Mouse (Mus musculus): ENCODE data around the gene Tipin. TPM values are rescaled to one million over a fixed set of nuclear protein-coding genes. Genes with fewer than 3 reads are reported as not detected.

Gene Tipin
- polyA plus RNA-seq, 1 experiment, result 80.0 TPM

- Histone ChIP-seq H3K79me3 (ENCODE audit: low read depth) (peaks cover 40% of the 10 kb centered on the region), H3K4me3 (ENCODE audit: insufficient read depth, poor library complexity, severe bottlenecking) (no peak overlapping the region), H3K36me3 (ENCODE audit: control insufficient read depth, insufficient read depth) (peaks cover 6% of the 10 kb centered on the region), H3ac (ENCODE audit: control insufficient read depth, insufficient read length, low read depth) (no peak overlapping the region), H3K27me3 (ENCODE audit: control insufficient read depth, insufficient read depth, insufficient read length) (no peaks in the 10 kb centered on the region), H3K79me2 (ENCODE audit: control insufficient read depth, insufficient read depth) (peaks cover 70% of the 10 kb centered on the region)
- no peak for TF ChIP-seq CTCF (IDR thresholded peaks at IDR 0.05; ENCODE audit: control insufficient read depth, insufficient read depth, insufficient read length)
- TF ChIP-seq MYOG (IDR thresholded peaks at IDR 0.05; ENCODE audit: control insufficient read depth, extremely low read depth, insufficient read length), result no peak
- TF ChIP-seq FOSL1 (IDR thresholded peaks at IDR 0.05; ENCODE audit: insufficient read depth, low read length, poor library complexity, severe bottlenecking), result no peak
- no peak for TF ChIP-seq MAX (IDR thresholded peaks at IDR 0.05)
- no peak for TF ChIP-seq MYOD1 (IDR thresholded peaks at IDR 0.05; ENCODE audit: control insufficient read depth, insufficient read length, low read depth)
- no peak for TF ChIP-seq USF1 (IDR thresholded peaks at IDR 0.05; ENCODE audit: low read depth)
- no peak for TF ChIP-seq CEBPB (IDR thresholded peaks at IDR 0.05; ENCODE audit: low read depth)
Measured at GRCm38 (mm10) chr9:64250111-64250730, 31.2 kb upstream of the Tipin start.

DNA sequence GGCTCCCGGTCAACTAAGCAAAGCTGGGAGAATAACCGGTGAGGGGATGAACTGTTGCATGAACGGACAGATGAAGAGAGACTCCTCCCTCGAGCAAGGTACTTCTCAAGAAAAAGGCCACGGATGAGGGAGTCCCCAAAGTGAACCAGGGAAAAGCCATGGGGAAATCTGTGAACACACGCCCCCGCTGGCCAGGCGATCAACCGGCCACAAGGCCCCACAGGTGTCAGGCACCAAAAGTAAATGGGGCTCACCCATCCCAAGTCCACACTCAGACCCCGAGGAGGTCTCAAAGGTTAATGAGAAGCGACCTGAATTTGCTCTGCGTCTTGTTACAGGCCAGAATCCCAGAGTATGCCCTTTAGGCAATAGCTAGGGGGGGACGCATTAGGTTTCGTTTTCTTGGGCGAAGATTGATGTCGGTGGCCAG is 28.8 kb upstream of the Tipin start:
- TF ChIP-seq CEBPB (IDR thresholded peaks at IDR 0.05; ENCODE audit: low read depth), result no peak
- H3K4me3 ChIP-seq (ENCODE audit: insufficient read depth, poor library complexity, severe bottlenecking), result peak overlapping the region; percentile 64
- peak overlapping the region; percentile 85 for H3ac ChIP-seq (ENCODE audit: control insufficient read depth, insufficient read length, low read depth)
- peaks cover 6% of the 10 kb centered on the region for H3K36me3 ChIP-seq (ENCODE audit: control insufficient read depth, insufficient read depth)
- no peaks in the 10 kb centered on the region for H3K27me3 ChIP-seq (ENCODE audit: control insufficient read depth, insufficient read depth, insufficient read length)
- peaks cover 54% of the 10 kb centered on the region for H3K79me2 ChIP-seq (ENCODE audit: control insufficient read depth, insufficient read depth)
- peaks cover 32% of the 10 kb centered on the region for H3K79me3 ChIP-seq (ENCODE audit: low read depth)

- peaks cover 49% of the 10 kb centered on the region for H3K79me2 ChIP-seq (ENCODE audit: control insufficient read depth, insufficient read depth)
- TF ChIP-seq MYOG (IDR thresholded peaks at IDR 0.05; ENCODE audit: control insufficient read depth, extremely low read depth, insufficient read length) (no peak), CTCF (IDR thresholded peaks at IDR 0.05; ENCODE audit: control insufficient read depth, insufficient read depth, insufficient read length) (peak; percentile 73), CEBPB (IDR thresholded peaks at IDR 0.05; ENCODE audit: low read depth) (no peak), USF1 (IDR thresholded peaks at IDR 0.05; ENCODE audit: low read depth) (peak; percentile 81)
- peaks cover 4% of the 10 kb centered on the region for H3K36me3 ChIP-seq (ENCODE audit: control insufficient read depth, insufficient read depth)
- H3K27me3 ChIP-seq (ENCODE audit: control insufficient read depth, insufficient read depth, insufficient read length), result no peaks in the 10 kb centered on the region
- H3K79me3 ChIP-seq (ENCODE audit: low read depth), result peaks cover 31% of the 10 kb centered on the region
- H3K4me3 ChIP-seq (ENCODE audit: insufficient read depth, poor library complexity, severe bottlenecking), result peak within 1 kb of the TSS; percentile 64
- peak within 1 kb of the TSS; percentile 85 for H3ac ChIP-seq (ENCODE audit: control insufficient read depth, insufficient read length, low read depth)
Measured at GRCm38 (mm10) chr9:64253021-64253904, 28.1 kb upstream of the Tipin start, which contains the start of gene Map2k1. TSS of gene Map2k1 (minus strand) at chr9:64253631.

DNA sequence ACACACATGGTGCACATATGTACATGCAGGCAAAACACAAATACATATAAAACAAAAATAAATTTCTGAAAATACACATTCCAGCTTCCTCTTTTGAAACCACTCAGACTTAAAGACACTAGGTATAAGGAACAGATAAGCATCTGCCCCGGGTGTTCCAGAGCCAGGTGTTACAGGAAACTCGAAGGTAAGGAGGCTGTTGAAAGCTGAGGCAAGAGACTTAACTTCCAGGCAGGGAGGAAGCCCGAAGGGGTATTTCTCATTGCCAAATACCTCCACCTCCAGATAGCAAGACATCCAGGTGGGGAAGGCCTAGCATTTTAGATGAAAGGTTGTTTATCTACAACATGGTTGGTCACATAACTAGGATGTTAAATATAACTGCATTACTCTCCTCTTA is 26.0 kb upstream of the Tipin start:
- TF ChIP-seq CEBPB (IDR thresholded peaks at IDR 0.05; ENCODE audit: low read depth) (no peak), MYOD1 (IDR thresholded peaks at IDR 0.05; ENCODE audit: control insufficient read depth, insufficient read length, low read depth) (no peak), CTCF (IDR thresholded peaks at IDR 0.05; ENCODE audit: control insufficient read depth, insufficient read depth, insufficient read length) (no peak), MYOG (IDR thresholded peaks at IDR 0.05; ENCODE audit: control insufficient read depth, extremely low read depth, insufficient read length) (no peak), MAX (IDR thresholded peaks at IDR 0.05) (no peak), USF1 (IDR thresholded peaks at IDR 0.05; ENCODE audit: low read depth) (no peak), FOSL1 (IDR thresholded peaks at IDR 0.05; ENCODE audit: insufficient read depth, low read length, poor library complexity, severe bottlenecking) (no peak)
- peaks cover 21% of the 10 kb centered on the region for H3K79me3 ChIP-seq (ENCODE audit: low read depth)
- H3K79me2 ChIP-seq (ENCODE audit: control insufficient read depth, insufficient read depth), result peaks cover 29% of the 10 kb centered on the region
- no peak overlapping the region for H3K4me3 ChIP-seq (ENCODE audit: insufficient read depth, poor library complexity, severe bottlenecking)
- no peaks in the 10 kb centered on the region for H3K27me3 ChIP-seq (ENCODE audit: control insufficient read depth, insufficient read depth, insufficient read length)
- no peaks in the 10 kb centered on the region for H3K36me3 ChIP-seq (ENCODE audit: control insufficient read depth, insufficient read depth)
- H3ac ChIP-seq (ENCODE audit: control insufficient read depth, insufficient read length, low read depth), result no peak overlapping the region

DNA sequence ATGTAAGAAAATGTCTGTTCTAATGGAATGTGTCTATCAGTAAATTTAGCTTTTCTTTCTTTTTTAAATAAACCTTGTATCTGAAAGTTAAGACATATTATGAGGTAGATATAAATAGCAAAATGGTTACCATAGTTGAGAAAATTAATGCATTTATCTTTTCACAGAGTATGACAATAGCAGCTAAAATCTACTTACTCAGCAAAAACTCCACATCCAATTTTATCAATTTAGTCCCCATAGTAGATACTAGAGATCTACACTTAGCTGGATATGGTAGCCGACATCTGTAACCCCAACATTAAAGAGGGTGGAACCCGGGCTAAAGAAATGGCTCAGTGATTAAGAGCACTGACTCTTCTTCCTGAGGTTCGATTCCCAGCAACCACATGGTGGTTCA is 25.2 kb upstream of the Tipin start:
- no peak overlapping the region for H3ac ChIP-seq (ENCODE audit: control insufficient read depth, insufficient read length, low read depth)
- no peaks in the 10 kb centered on the region for H3K27me3 ChIP-seq (ENCODE audit: control insufficient read depth, insufficient read depth, insufficient read length)
- H3K36me3 ChIP-seq (ENCODE audit: control insufficient read depth, insufficient read depth), result no peaks in the 10 kb centered on the region
- no peak overlapping the region for H3K4me3 ChIP-seq (ENCODE audit: insufficient read depth, poor library complexity, severe bottlenecking)
- H3K79me2 ChIP-seq (ENCODE audit: control insufficient read depth, insufficient read depth), result peaks cover 21% of the 10 kb centered on the region
- peaks cover 15% of the 10 kb centered on the region for H3K79me3 ChIP-seq (ENCODE audit: low read depth)
- TF ChIP-seq CTCF (IDR thresholded peaks at IDR 0.05; ENCODE audit: control insufficient read depth, insufficient read depth, insufficient read length) (no peak), MYOG (IDR thresholded peaks at IDR 0.05; ENCODE audit: control insufficient read depth, extremely low read depth, insufficient read length) (no peak), MAX (IDR thresholded peaks at IDR 0.05) (no peak)

DNA sequence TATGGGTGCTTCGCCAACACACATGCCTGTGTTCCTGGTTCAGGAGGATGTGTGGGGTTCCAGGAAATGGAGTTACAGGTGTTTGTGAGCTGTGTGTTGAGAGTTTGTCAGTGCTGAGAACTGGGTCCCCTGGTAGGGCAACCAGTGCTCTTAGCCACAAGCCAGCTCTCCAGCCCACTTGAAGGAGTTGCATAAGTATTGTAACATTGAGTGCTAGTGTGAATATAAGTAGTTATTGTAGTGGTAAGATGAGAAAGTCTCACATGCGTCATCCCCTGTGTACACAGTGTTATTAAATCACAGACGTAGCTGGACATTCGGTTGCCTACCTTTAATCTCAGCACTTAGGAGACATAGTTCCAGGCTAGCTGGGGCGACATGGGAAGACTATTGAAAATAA is 21.5 kb upstream of the Tipin start:
- H3K79me3 ChIP-seq (ENCODE audit: low read depth), result no peaks in the 10 kb centered on the region
- no peaks in the 10 kb centered on the region for H3K36me3 ChIP-seq (ENCODE audit: control insufficient read depth, insufficient read depth)
- H3K4me3 ChIP-seq (ENCODE audit: insufficient read depth, poor library complexity, severe bottlenecking), result no peak overlapping the region
- H3ac ChIP-seq (ENCODE audit: control insufficient read depth, insufficient read length, low read depth), result no peak overlapping the region
- no peaks in the 10 kb centered on the region for H3K79me2 ChIP-seq (ENCODE audit: control insufficient read depth, insufficient read depth)
- no peaks in the 10 kb centered on the region for H3K27me3 ChIP-seq (ENCODE audit: control insufficient read depth, insufficient read depth, insufficient read length)
- no peak for TF ChIP-seq CTCF (IDR thresholded peaks at IDR 0.05; ENCODE audit: control insufficient read depth, insufficient read depth, insufficient read length)
- TF ChIP-seq CEBPB (IDR thresholded peaks at IDR 0.05; ENCODE audit: low read depth), result no peak
- no peak for TF ChIP-seq MYOD1 (IDR thresholded peaks at IDR 0.05; ENCODE audit: control insufficient read depth, insufficient read length, low read depth)
- no peak for TF ChIP-seq FOSL1 (IDR thresholded peaks at IDR 0.05; ENCODE audit: insufficient read depth, low read length, poor library complexity, severe bottlenecking)
- no peak for TF ChIP-seq MAX (IDR thresholded peaks at IDR 0.05)
- no peak for TF ChIP-seq USF1 (IDR thresholded peaks at IDR 0.05; ENCODE audit: low read depth)
- TF ChIP-seq MYOG (IDR thresholded peaks at IDR 0.05; ENCODE audit: control insufficient read depth, extremely low read depth, insufficient read length), result no peak
